Mouse (Mus musculus) thymus, postnatal 14 days (tissue): ENCODE data around the gene Iqsec2.

ENCODE experiments used
- DNase-seq: peaks from one replicate; pipeline ENCODE4 v3.0.0; 2021

The Iqsec2 gene

GRCm38 (mm10) chrX:152143941-152144741 is at the start of gene Iqsec2:
Iqsec2 (plus strand) TSS chrX:152144268.
- DNase-seq = peak; percentile 8

GRCm38 (mm10) chrX:152097572-152097971 is 46.5 kb upstream of the Iqsec2 start:
- DNase-seq = no peak

DNA sequence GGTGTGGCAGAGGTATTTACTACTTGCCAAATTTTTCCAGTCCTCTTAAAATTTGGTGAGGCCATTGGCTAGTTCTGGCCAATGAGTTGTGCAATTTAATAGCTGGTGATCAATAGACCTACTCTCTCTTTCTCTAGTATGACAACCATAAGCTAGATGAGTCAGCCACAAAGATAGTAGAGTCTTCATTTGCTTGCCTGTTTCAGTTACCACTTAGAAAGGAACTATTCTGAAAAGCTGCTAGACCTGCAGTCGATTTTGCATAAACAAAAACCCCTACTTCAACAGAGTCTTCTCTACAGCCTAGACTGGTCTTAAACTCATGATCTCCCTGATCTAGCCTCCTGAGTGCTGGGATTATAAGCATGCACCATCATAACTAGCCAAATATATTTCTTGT is 22.4 kb upstream of the Iqsec2 start:
- DNase-seq = no peak

DNA sequence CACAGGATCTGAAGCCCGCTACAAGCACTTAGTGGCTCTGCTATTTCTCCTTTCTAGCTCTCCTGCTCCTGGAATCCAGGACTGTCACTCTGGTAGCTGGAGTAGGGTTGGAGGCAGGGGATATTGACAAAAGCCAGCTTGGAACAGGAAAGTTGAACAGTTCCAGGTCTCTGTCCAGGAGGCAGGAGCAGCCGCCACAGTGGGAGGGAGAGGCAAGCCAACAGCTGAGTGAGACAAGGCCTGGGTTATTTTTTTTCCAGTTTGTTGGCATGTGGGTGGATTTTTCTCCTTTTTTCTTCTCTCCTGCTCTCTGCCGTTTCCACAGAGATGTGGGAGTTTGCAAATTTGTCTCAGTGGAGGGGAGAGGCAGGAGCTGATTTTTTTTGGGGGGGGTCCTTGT is 13.3 kb upstream of the Iqsec2 start:
- DNase-seq = no peak

DNA sequence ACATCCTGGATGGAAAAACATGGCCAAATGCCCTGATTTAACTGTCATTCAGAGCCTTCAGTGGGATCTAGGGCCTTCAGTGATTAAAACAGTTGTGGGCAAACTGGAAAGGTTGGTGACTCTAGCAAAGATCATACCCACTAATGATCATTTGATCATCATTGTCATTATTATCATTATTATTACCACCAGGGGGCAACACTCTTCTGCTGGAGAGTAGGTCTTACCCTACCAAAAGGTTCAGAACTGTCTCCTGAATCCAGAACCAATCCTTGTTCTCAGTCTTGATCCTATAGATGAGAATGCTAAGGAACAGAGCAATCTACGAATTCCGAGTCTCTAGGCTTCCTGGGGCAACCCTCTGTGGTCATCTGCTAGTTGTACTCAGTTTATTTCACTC is 12.0 kb upstream of the Iqsec2 start:
- no peak for DNase-seq

- DNase-seq = no peak
Measured at GRCm38 (mm10) chrX:152135195-152135594, 8.9 kb upstream of the Iqsec2 start.

DNA sequence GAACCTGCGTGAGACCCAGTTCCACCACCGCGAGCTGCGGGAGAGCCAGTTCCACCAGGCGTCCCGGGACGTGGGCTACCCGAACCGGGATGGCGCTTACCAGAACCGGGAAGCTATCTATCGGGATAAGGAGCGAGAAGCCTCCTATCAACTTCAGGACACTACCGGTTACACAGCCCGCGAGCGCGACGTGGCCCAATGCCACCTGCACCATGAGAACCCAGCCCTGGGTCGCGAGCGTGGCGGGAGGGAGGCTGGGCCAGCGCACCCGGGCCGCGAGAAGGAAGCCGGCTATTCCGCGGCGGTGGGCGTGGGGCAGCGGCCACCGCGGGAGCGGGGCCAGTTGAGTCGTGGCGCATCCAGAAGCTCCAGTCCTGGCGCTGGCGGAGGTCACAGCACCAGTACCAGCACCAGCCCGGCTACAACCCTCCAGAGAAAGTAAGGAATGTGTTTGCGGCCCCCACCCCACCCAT is 710 bp downstream of the Iqsec2 start:
- DNase-seq = peak; percentile 2

DNA sequence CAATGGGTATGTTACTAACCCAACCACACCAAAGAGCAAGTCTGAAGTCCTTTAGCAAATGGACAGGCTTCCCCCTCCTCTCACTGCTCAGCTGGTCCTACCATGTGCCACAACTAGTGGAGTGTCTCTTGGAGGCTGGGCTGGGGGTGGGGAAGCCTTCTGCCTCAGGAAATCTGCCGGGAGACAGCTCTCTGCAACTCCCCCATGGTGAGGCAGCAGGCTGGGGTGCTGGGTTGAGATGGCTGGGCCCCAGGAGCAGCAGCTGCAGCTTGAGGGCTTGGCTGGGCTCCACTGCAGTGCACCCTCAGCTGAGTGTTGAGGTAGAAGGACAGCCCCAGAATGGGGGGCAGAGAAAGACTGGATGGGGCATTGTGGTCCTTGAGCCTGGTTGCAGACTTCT is 2.1 kb downstream of the Iqsec2 start:
- DNase-seq = no peak

- DNase-seq = no peak
Measured at GRCm38 (mm10) chrX:152146691-152147090, 2.6 kb downstream of the Iqsec2 start.

- peak; percentile 52 for DNase-seq
Measured at GRCm38 (mm10) chrX:152147451-152148116, 3.5 kb downstream of the Iqsec2 start.

DNA sequence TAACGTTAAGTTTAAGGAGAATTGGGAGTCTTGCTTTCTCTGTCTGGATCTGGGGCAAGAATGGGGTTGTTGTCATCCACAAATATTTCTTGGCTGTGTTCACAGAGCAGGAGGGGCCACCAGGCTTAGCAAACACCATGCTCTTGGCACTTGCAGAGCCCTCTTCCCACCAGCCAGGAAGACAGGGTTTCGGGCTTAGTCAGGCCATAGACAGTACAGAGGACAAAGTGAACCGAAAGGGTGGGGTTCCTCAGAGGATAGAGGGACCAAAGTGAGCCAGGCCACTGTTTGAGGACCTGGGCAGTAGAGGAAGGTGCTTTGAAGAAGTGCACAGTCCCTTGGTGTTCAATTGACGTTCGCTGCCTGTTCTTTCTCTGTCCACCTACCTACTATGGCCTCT is 4.6 kb downstream of the Iqsec2 start:
- no peak for DNase-seq

DNA sequence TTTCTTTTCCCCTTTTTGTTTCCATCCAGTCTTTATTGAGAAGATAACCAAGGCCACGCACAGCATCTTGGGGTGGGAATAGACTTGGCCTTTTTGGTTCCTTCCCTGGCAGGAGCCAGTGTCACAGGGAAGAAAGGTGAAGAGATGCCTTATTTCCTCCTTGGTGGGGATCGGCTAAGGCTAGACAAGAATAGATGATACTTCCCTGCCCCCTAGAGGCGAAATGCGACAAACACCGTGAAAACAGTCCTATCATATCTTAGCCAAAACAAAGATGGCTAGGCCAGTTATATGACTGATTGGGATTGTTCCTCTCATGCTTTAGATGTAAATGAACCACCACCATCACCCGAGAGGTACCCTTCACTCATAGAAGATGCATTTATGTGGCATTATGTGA is 7.6 kb downstream of the Iqsec2 start:
- peak; percentile 49 for DNase-seq

- no peak for DNase-seq
Measured at GRCm38 (mm10) chrX:152158294-152158693, 14.2 kb downstream of the Iqsec2 start.

DNA sequence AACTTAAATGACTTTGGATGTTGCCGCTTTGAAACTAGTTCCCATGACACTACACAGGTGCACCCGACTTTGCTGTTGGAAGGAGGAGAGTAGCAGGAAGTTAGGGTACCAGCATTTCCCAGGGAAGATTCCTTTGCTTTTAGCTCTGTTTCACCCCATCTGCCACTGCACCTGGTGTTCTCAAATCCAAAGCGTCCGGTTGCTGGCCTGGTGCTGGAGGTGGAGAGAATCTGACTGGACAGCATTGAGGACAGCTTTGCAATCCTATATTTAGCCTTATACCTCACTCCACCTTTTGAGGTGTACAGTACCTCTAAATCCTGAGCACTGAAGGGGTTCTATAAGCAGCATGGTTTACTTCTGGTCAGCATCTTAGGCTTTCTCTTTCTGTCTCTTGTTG is 17.3 kb downstream of the Iqsec2 start:
- DNase-seq = no peak

DNA sequence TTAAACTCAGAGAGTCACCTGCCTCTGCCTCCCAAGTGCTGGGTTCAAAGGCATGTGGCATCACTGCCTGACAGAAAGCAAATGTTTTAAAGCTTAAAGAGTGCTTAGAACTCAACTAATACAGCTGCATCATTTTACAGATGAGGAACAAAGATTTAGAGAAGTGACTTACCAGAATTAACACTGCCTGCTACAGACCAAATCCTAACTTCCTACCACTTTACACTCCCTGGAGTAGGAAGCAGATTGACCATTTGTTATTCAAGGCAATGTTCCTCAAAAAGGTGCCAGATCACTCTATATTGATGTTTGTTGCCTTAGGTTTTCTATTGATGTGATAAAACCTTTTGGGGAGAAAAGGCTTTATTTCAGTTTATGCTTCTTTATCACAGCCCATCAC is 20.0 kb downstream of the Iqsec2 start:
- DNase-seq = no peak

GRCm38 (mm10) chrX:152166161-152166560 is 22.1 kb downstream of the Iqsec2 start:
- DNase-seq = no peak

DNA sequence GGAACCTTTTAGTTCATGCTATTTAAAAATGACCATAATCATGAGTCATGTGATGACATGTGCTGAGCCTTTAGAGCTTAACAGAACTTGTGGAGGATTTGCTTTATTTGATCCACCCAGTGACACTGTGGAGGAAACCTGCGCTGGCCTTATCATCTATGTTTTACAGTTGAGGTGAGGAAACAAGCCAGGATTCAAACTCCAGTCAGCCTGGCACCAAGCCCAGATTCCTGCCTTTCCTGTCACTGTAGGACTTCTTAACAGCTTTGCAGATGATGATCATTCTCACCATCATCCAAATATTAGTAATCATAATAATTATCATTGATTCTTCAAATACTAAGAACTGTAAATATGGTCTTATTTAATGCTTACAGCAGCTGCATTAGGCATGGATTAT is 24.5 kb downstream of the Iqsec2 start:
- no peak for DNase-seq

DNA sequence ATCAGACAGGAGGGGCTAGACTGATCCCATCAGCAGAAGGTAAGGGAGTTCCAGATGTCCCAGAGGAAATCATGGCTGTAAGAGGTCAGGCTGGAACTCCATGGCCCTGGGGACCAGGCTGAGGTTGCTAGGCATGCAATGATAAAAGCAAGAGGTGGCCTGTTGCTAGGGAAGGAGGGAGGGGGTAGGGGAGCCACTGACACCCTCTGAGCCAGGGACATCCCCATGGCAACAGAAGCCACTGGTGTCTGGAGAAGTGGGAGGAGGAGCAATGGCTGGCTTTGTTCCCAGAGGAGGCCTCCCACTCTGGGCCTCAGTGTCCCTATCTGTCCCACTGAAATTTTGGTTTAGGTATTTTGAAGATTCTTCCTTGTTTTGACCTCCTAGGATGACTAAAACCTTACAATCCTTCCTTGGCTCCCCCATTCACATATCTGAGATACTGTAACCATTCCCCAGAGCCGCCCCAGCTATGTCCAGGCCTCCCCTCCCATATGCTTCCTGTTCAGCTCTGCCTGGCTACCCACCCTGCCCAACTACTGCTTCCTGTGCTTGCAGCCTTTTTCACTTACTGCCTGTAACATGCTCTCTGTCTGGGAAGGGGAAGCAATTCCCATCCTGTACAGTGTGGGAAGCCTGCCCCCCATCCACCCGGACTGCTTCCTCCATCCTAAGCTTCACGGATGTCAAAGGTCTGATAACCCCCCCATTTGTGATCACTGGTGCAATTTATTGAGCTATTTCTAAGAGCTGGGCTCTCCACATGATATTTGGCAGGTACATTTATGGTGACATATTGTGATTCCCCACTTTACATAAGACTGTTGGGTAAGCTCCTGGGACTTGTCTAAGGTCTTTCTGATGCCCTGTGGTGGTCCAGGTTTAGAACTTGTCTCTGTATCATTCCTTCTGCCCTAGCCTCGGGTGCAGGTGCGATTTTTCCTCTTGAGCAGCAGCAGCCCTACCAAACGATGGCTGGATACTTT is 27.3 kb downstream of the Iqsec2 start:
- DNase-seq = no peak

GRCm38 (mm10) chrX:152172487-152172935 is 28.4 kb downstream of the Iqsec2 start:
- DNase-seq = no peak

DNA sequence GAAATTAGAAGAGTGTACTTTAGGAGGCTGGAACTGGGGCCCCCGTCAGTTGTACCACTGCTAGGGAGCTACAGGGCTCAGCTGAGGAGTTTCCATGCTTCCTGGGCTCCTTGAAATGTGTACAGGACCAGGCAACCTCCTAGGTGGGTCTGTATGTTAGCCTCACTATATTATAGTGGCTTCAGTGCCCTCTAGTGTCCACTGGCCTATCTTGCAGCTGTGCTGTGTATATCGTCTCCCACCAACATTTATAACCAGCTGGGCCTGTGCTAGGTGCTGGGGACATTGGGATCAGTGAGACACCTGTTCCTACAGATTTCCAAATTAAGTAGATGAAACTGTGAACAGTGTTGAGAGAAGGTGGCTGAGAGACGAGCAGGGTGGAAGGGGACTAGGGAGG is 31.2 kb downstream of the Iqsec2 start:
- DNase-seq = peak; percentile 16

GRCm38 (mm10) chrX:152177897-152178296 is 33.8 kb downstream of the Iqsec2 start:
- DNase-seq = no peak

DNA sequence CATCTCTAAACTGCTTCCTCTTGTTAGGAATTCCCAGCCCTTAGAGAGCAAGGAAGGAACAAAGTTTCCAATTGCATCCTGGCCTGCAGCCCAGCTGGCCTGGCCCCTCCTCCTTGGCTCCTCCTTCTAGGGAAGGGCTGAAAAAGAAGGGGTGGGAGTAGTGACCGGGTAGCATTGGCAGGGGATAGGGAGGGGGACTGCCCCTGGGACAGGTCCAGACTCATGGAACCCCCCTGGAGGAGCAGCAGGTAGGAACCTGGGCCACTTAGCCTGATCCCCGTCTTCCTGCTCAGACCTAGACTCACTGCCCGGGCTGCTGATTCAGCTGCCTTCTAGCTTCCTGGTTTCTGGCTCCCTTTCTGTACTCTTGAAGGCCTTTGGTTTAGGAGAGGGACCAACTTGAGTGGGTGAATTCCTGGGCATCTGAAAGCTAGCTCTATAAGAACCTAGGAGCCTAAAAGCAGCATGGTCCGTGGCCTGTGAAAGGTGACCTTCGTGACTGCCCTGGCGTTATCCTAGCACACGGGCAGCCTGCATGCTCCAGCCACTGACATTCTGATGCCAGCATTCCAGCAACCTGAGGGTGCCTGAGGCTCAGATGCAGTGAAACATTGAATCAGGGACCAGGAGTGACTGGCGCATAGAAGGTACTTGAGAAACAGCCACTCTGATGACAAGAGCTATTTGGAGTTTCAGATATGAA is 34.9 kb downstream of the Iqsec2 start:
- no peak for DNase-seq
